Mouse (Mus musculus): ENCODE measurements around the gene Hdgfl3. TPM values are rescaled to one million over a fixed set of nuclear protein-coding genes. Genes with fewer than 3 reads are reported as not detected.

Hdgfl3 gene
- total and polyA plus RNA-seq, 3 experiments: 0.26 TPM; not detected in 2

- Histone ChIP-seq H3K36me3 (ENCODE audit: control insufficient read depth in 1 of 2, insufficient read depth in 2 of 2, low read length in 2 of 2) (no peaks in the 10 kb centered on the region), H3K79me2 (ENCODE audit: control insufficient read depth, insufficient read depth, low read length, poor library complexity) (no peaks in the 10 kb centered on the region), H3K27ac (ENCODE audit: control insufficient read depth, low read depth, low read length) (no peak overlapping the region), H3K9ac (ENCODE audit: control insufficient read depth, low read depth, low read length, poor library complexity, severe bottlenecking) (no peak overlapping the region), H3K4me1 (ENCODE audit: control insufficient read depth in 1 of 2, insufficient read depth in 2 of 2, low read length in 2 of 2) (no peaks in the 10 kb centered on the region), H3K4me3 (ENCODE audit: control insufficient read depth in 1 of 2, insufficient read depth in 1 of 2, low read depth in 2 of 2, low read length in 2 of 2) (no peak overlapping the region), H3K27me3 (ENCODE audit: control insufficient read depth in 1 of 2, insufficient read depth in 2 of 2, low read length in 2 of 2) (peaks cover 0 to 7% of the 10 kb centered on the region in 2 experiments), H3K9me3 (replicated peaks; ENCODE audit: insufficient read depth, low read length) (no peaks in the 10 kb centered on the region)
- no peak for DNase-seq (ENCODE audit: low read depth, low spot score)
- TF ChIP-seq POLR2A (IDR thresholded peaks at IDR 0.05; ENCODE audit: control insufficient read depth in 1 of 2, insufficient read depth in 1 of 2, low read depth in 1 of 2, low read length in 2 of 2, poor library complexity in 1 of 2) (no peak), GATA1 (IDR thresholded peaks at IDR 0.05; ENCODE audit: low read depth, low read length) (no peak), SMC3 (IDR thresholded peaks at IDR 0.05; ENCODE audit: low read depth, low read length) (no peak), EP300 (IDR thresholded peaks at IDR 0.05; ENCODE audit: low read depth in 1 of 2, low read length in 2 of 2) (no peak), SIN3A (IDR thresholded peaks at IDR 0.05; ENCODE audit: low read length) (no peak), TBP (IDR thresholded peaks at IDR 0.05; ENCODE audit: low read depth, low read length) (no peak), CTCF (IDR thresholded peaks at IDR 0.05 in 2 of 3, conservative IDR thresholded peaks at IDR 0.05 in 1 of 3; ENCODE audit: control insufficient read depth in 1 of 3, insufficient read depth in 1 of 3, low read depth in 2 of 3, low read length in 3 of 3, poor library complexity in 1 of 3, severe bottlenecking in 1 of 3) (no peak), MAX (IDR thresholded peaks at IDR 0.05; ENCODE audit: low read length) (no peak), MAFK (IDR thresholded peaks at IDR 0.05; ENCODE audit: borderline replicate concordance, low read depth, low read length) (no peak), ZC3H11A (IDR thresholded peaks at IDR 0.05; ENCODE audit: low read depth, low read length) (no peak), ZKSCAN1 (IDR thresholded peaks at IDR 0.05; ENCODE audit: low read depth, low read length) (no peak), CHD2 (IDR thresholded peaks at IDR 0.05; ENCODE audit: low read length) (no peak), MXI1 (IDR thresholded peaks at IDR 0.05; ENCODE audit: low read depth, low read length) (no peak), ELF1 (IDR thresholded peaks at IDR 0.05; ENCODE audit: low read depth, low read length) (no peak), UBTF (IDR thresholded peaks at IDR 0.05; ENCODE audit: borderline replicate concordance, insufficient read depth, low read depth, low read length) (no peak)
Measured at GRCm38 (mm10) chr7:81899361-81899760, 34.9 kb downstream of the Hdgfl3 start.

GRCm38 (mm10) chr7:81885128-81885527 lies 49.1 kb downstream of the Hdgfl3 start:
- no peak for DNase-seq (ENCODE audit: low read depth, low spot score)
- Histone ChIP-seq H3K27me3 (ENCODE audit: control insufficient read depth in 1 of 2, insufficient read depth in 2 of 2, low read length in 2 of 2) (peaks cover 0 to 5% of the 10 kb centered on the region in 2 experiments; a peak in 2 of 4 replicates), H3K9ac (ENCODE audit: control insufficient read depth, low read depth, low read length, poor library complexity, severe bottlenecking) (no peak overlapping the region), H3K4me3 (ENCODE audit: control insufficient read depth in 1 of 2, insufficient read depth in 1 of 2, low read depth in 2 of 2, low read length in 2 of 2) (no peak overlapping the region), H3K4me1 (ENCODE audit: control insufficient read depth in 1 of 2, insufficient read depth in 2 of 2, low read length in 2 of 2) (no peaks in the 10 kb centered on the region), H3K79me2 (ENCODE audit: control insufficient read depth, insufficient read depth, low read length, poor library complexity) (no peaks in the 10 kb centered on the region), H3K36me3 (ENCODE audit: control insufficient read depth in 1 of 2, insufficient read depth in 2 of 2, low read length in 2 of 2) (no peaks in the 10 kb centered on the region), H3K9me3 (replicated peaks; ENCODE audit: insufficient read depth, low read length) (no peaks in the 10 kb centered on the region), H3K27ac (ENCODE audit: control insufficient read depth, low read depth, low read length) (no peak overlapping the region)
- TF ChIP-seq MAZ (IDR thresholded peaks at IDR 0.05; ENCODE audit: low read depth, low read length): no peak
- no peak for TF ChIP-seq TAL1 (IDR thresholded peaks at IDR 0.05; ENCODE audit: low read length)

- no peak for DNase-seq (ENCODE audit: low read depth, low spot score)
- H3K4me3 ChIP-seq (ENCODE audit: control insufficient read depth in 1 of 2, insufficient read depth in 1 of 2, low read depth in 2 of 2, low read length in 2 of 2): no peak overlapping the region
- TF ChIP-seq GATA1 (IDR thresholded peaks at IDR 0.05; ENCODE audit: low read depth, low read length) (no peak), TBP (IDR thresholded peaks at IDR 0.05; ENCODE audit: low read depth, low read length) (no peak), MAFK (IDR thresholded peaks at IDR 0.05; ENCODE audit: borderline replicate concordance, low read depth, low read length) (no peak), ZC3H11A (IDR thresholded peaks at IDR 0.05; ENCODE audit: low read depth, low read length) (no peak), TAL1 (IDR thresholded peaks at IDR 0.05; ENCODE audit: low read length) (no peak), ZMIZ1 (IDR thresholded peaks at IDR 0.05; ENCODE audit: low read depth, low read length) (no peak), MAX (IDR thresholded peaks at IDR 0.05; ENCODE audit: low read length) (no peak)
Measured at GRCm38 (mm10) chr7:81881600-81881999, 52.7 kb downstream of the Hdgfl3 start.

More at GRCm38 (mm10) chr7:81881600-81881999, 52.7 kb downstream of the Hdgfl3 start:
- H3K9me3 ChIP-seq (replicated peaks; ENCODE audit: insufficient read depth, low read length): no peaks in the 10 kb centered on the region
- no peaks in the 10 kb centered on the region for H3K36me3 ChIP-seq (ENCODE audit: control insufficient read depth in 1 of 2, insufficient read depth in 2 of 2, low read length in 2 of 2)
- H3K27ac ChIP-seq (ENCODE audit: control insufficient read depth, low read depth, low read length): no peak overlapping the region
- peaks cover 0 to 5% of the 10 kb centered on the region in 2 experiments; a peak in 2 of 4 replicates for H3K27me3 ChIP-seq (ENCODE audit: control insufficient read depth in 1 of 2, insufficient read depth in 2 of 2, low read length in 2 of 2)
- H3K79me2 ChIP-seq (ENCODE audit: control insufficient read depth, insufficient read depth, low read length, poor library complexity): no peaks in the 10 kb centered on the region
- no peak overlapping the region for H3K9ac ChIP-seq (ENCODE audit: control insufficient read depth, low read depth, low read length, poor library complexity, severe bottlenecking)
- no peaks in the 10 kb centered on the region for H3K4me1 ChIP-seq (ENCODE audit: control insufficient read depth in 1 of 2, insufficient read depth in 2 of 2, low read length in 2 of 2)

All from MEL (cell line).